Mouse (Mus musculus) kidney, adult 2 months (tissue): ENCODE measurements around the gene Rbm41. TPM values are rescaled to one million over a fixed set of nuclear protein-coding genes. Genes with fewer than 3 reads are reported as not detected.

Experiments
- DNase-seq: peaks from one replicate; pipeline ENCODE4 v3.0.0; 2021
- H3K27ac ChIP-seq: fragments of 200-500 bp; 2 replicates; pipeline ENCODE4 v1.5.1; 2012; ENCODE audit warnings: low read depth, low read length, control low read depth, inconsistent platforms; ENCODE audit not compliant: insufficient read depth
- H3K27me3 ChIP-seq: fragments of 200-500 bp; replicated peaks from 2 replicates; pipeline ENCODE4 v1.6.1; 2012; ENCODE audit warnings: mild to moderate bottlenecking, moderate library complexity, low read length, inconsistent platforms; ENCODE audit not compliant: control insufficient read depth, insufficient read depth
- H3K36me3 ChIP-seq: fragments of 200-500 bp; 2 replicates; pipeline ENCODE4 v1.6.1; 2012; ENCODE audit warnings: mild to moderate bottlenecking, moderate library complexity, low read length, inconsistent platforms; ENCODE audit not compliant: control insufficient read depth, insufficient read depth
- H3K4me1 ChIP-seq: fragments of 200-500 bp; 2 replicates; pipeline ENCODE4 v1.6.1; 2011; ENCODE audit warnings: low read length; ENCODE audit not compliant: control insufficient read depth, insufficient read depth
- H3K4me3 ChIP-seq: fragments of 200-500 bp; 2 replicates; pipeline ENCODE4 v1.5.1; 2011; ENCODE audit warnings: mild to moderate bottlenecking, low read depth, low read length, control low read depth; ENCODE audit not compliant: insufficient read depth
- CTCF ChIP-seq: fragments of 200-500 bp; conservative IDR thresholded peaks from 2 replicates; pipeline ENCODE4 v1.5.1; 2011; ENCODE audit warnings: low read depth, mild to moderate bottlenecking, control low read depth, low read length, moderate library complexity, mixed read lengths; ENCODE audit not compliant: insufficient read depth, insufficient read length
- POLR2A ChIP-seq: fragments of 200-500 bp; IDR thresholded peaks from one replicate; pipeline ENCODE4 v1.6.1; 2011; ENCODE audit warnings: low read depth, low read length, control low read depth
- WGBS: fragments of 180-500 bp; shearing (Covaris S2); methylation state at CpG from one replicate; pipeline ENCODE4 v1.1.7; 2018; 5-methylcytosine and 5-hydroxymethylcytosine counted together
- polyA plus RNA-seq: library from polyadenylated mRNA; depleted of rRNA; stranded (reverse); fragments of >200 nt; gene quantifications from 2 replicates; pipeline ENCODE4 v1.2.3, GENCODE M21; 2012; rRNA removed

Rbm41 gene
- polyA plus RNA-seq, result 0.45 and 0.59 TPM in 2 replicates

GRCm38 (mm10) chrX:139997740-139998690 lies at the start of gene Rbm41:
Rbm41 (minus strand) TSS chrX:139998595.
- peak; percentile 65 for DNase-seq
- WGBS, result under 1% methylated on average over 25 of the region's 25 CpGs
- Histone ChIP-seq H3K27ac (peak within 1 kb of the TSS; percentile 41), H3K4me3 (peak within 1 kb of the TSS; percentile 86), H3K36me3 (no peaks in the 10 kb centered on the region), H3K27me3 (no peaks in the 10 kb centered on the region), H3K4me1 (no peaks in the 10 kb centered on the region)
- TF ChIP-seq POLR2A (no peak), CTCF (no peak)

DNA sequence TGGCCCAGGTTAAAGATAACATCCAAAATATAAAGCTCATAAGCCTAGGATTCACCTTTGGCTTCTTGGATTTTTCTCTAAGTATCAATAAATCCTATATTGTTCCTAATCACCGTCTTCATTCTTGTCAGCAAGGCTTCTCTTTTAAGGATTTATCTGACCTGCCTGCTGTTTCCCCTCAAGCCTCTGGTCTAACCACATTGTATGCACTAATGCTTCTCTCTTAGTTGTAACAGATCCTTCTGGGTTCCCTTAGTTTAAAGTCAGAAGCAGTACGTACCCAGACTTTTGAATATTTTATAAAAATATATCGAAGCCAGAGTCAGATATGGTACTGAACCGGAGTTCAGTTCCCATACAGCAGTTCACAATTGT lies 283 bp upstream of the Rbm41 start:
- Histone ChIP-seq H3K36me3 (no peaks in the 10 kb centered on the region), H3K27me3 (no peaks in the 10 kb centered on the region), H3K4me3 (no peak overlapping the region), H3K27ac (no peak overlapping the region), H3K4me1 (no peaks in the 10 kb centered on the region)
- DNase-seq, result no peak
- TF ChIP-seq CTCF, result no peak
- TF ChIP-seq POLR2A, result no peak
- WGBS, result 81% methylated on average over 4 of the region's 4 CpGs

DNA sequence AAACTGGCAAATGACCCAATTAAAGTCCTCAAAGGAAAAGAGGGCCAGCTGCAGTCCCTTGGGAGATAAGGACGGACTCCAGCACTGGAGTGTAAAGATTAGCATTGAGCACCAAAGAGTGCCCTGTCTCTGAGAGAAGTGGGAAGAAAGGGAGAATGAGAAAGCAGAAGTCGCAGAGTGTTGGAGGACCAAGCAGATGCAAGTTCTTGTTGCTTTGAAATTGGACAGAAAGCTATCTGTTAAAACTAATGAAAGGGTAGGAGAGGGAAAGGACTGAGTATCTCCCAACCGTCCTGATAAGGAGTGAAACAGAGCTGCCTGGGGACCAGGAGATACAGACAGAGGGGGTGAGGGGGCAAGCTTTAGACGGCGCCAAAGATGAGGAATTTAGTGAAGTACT lies 16.3 kb downstream of the Rbm41 start:
- Histone ChIP-seq H3K4me1 (no peaks in the 10 kb centered on the region), H3K27me3 (no peaks in the 10 kb centered on the region), H3K4me3 (no peak overlapping the region), H3K36me3 (no peaks in the 10 kb centered on the region), H3K27ac (no peak overlapping the region)
- WGBS, result 89% methylated on average over 5 of the region's 5 CpGs
- TF ChIP-seq POLR2A (no peak), CTCF (no peak)
- no peak for DNase-seq

GRCm38 (mm10) chrX:139933507-139933906 lies 64.9 kb downstream of the Rbm41 start:
- Histone ChIP-seq H3K4me1 (no peaks in the 10 kb centered on the region), H3K4me3 (no peak overlapping the region), H3K36me3 (no peaks in the 10 kb centered on the region), H3K27me3 (no peaks in the 10 kb centered on the region), H3K27ac (no peak overlapping the region)
- TF ChIP-seq POLR2A (no peak), CTCF (no peak)
- 100% methylated on average over 1 of the region's 1 CpGs for WGBS
- no peak for DNase-seq

- no peak for TF ChIP-seq CTCF
- no peak for TF ChIP-seq POLR2A
- Histone ChIP-seq H3K4me1 (no peaks in the 10 kb centered on the region), H3K27me3 (no peaks in the 10 kb centered on the region), H3K4me3 (no peak overlapping the region), H3K27ac (no peak overlapping the region), H3K36me3 (no peaks in the 10 kb centered on the region)
- WGBS, result 62% methylated on average over 3 of the region's 3 CpGs
- DNase-seq, result no peak
Measured at GRCm38 (mm10) chrX:139932472-139932871, 65.9 kb downstream of the Rbm41 start.

DNA sequence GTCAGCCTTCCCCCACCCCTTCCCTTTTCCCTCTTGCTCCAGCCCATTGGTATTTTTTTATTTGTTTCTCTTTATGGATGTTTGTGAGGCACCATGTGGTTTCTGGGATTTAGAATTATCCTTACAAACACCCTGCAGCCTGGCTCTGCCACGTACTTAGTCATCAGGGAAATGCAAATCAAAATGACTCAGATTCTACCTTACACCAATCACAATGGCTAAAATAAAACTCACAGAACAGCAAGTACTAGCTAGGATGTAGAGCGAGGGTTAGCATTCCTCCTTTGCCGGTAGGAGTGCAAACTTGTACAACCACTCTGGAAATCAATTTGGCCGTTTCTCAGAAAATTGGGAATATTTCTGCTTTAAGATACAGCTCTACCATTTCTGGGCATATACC lies 77.8 kb downstream of the Rbm41 start:
- no peaks in the 10 kb centered on the region for H3K27me3 ChIP-seq
- H3K4me3 ChIP-seq, result no peak overlapping the region
- no peak overlapping the region for H3K27ac ChIP-seq
- 83% methylated on average over 4 of the region's 4 CpGs for WGBS
- no peak for TF ChIP-seq CTCF
- no peak for TF ChIP-seq POLR2A
- no peak for DNase-seq
- no peaks in the 10 kb centered on the region for H3K36me3 ChIP-seq
- no peaks in the 10 kb centered on the region for H3K4me1 ChIP-seq

GRCm38 (mm10) chrX:139891387-139891786 lies 107.0 kb downstream of the Rbm41 start:
- Histone ChIP-seq H3K27ac (no peak overlapping the region), H3K36me3 (no peaks in the 10 kb centered on the region), H3K4me1 (no peaks in the 10 kb centered on the region), H3K27me3 (no peaks in the 10 kb centered on the region), H3K4me3 (no peak overlapping the region)
- no peak for TF ChIP-seq CTCF
- TF ChIP-seq POLR2A, result no peak
- no peak for DNase-seq
- 67% methylated on average over 1 of the region's 1 CpGs for WGBS

DNA sequence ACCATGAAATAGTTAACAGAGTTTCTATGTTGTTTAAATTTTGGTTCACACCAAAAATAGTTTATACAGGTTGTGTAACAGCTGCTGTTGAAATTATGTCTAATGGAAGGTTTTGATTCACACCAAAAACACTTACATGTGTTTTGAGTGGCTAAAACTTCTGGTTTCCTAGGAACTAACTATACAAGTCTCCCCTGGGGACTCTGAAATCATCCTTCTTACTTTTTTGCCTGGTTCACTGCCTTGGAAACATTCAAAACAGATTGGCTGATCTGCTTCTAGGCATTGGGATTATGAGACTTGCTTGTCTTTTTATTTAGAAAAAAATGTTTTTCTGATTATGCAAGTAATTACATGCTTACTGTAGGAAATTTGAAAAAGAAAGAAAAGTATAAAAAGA lies 115.2 kb downstream of the Rbm41 start:
- TF ChIP-seq POLR2A (no peak), CTCF (no peak)
- no peak for DNase-seq
- no peaks in the 10 kb centered on the region for H3K36me3 ChIP-seq
- no peak overlapping the region for H3K27ac ChIP-seq
- H3K4me1 ChIP-seq, result no peaks in the 10 kb centered on the region
- no peak overlapping the region for H3K4me3 ChIP-seq
- H3K27me3 ChIP-seq, result no peaks in the 10 kb centered on the region
